Mouse (Mus musculus): ENCODE data around the gene Cfap97d1.

Gene Cfap97d1

GRCm38 (mm10) chr11:102040138-102040524 lies 56.1 kb downstream of the Cfap97d1 start:
- DNase-seq, result peak; percentile 82

DNA sequence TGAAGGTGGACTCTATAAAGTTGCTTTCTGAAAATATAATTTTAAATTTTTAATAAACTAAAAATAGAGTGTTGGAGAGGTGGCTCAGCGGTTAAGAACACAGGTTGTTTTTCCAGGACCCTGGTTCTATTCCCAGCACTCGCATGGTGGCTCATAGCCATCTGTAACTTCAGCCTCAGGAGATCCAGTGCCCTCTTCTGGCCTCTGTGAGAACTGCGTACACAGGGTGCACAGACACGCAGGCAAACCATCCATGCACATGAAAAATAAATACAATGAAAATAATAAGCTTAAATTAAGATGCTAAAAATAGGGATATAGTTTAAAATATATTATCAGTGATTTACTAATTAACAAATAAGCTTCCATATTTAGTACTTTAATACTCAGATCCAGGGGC lies 56.6 kb downstream of the Cfap97d1 start:
- no peak for DNase-seq

GRCm38 (mm10) chr11:102041350-102041949 lies 57.4 kb downstream of the Cfap97d1 start, which contains the start of gene Cd300lg:
Gene Cd300lg (plus strand): TSS chr11:102041509.
- peak; percentile 41 for DNase-seq

Data from cerebellum, adult 9-11 months (tissue).